Mouse (Mus musculus) limb, embryonic 14.5 days (tissue): ENCODE data around the gene Klhl3. TPM values are rescaled to one million over a fixed set of nuclear protein-coding genes. Genes with fewer than 3 reads are reported as not detected.

ENCODE experiments used
- ATAC-seq: fragments of 200-750 bp; cut with Nextera tagmentation; 2 replicates; pipeline ENCODE4 v1.8.0; 2017; ENCODE audit warnings: low read depth, moderate number of reproducible peaks, moderate TSS enrichment; ENCODE audit not compliant: low FRiP score
- DNase-seq: peaks from one replicate; pipeline ENCODE4 v3.0.0-alpha.2; 2015; ENCODE audit warnings: low spot score
- H3K27ac ChIP-seq: fragments of 300-500 bp; sonication (generic); replicated peaks from 2 replicates; pipeline ENCODE4 v1.5.1; 2014; ENCODE audit warnings: low read depth, mild to moderate bottlenecking, low read length, moderate library complexity, mixed read lengths
- H3K27me3 ChIP-seq: fragments of 300-500 bp; sonication (generic); 2 replicates; pipeline ENCODE4 v1.6.1; 2014; ENCODE audit warnings: low read length, mixed read lengths; ENCODE audit not compliant: control insufficient read depth, insufficient read depth
- H3K36me3 ChIP-seq: fragments of 300-500 bp; sonication (generic); 2 replicates; pipeline ENCODE4 v1.6.1; 2014; ENCODE audit warnings: mild to moderate bottlenecking, low read length, moderate library complexity, mixed read lengths; ENCODE audit not compliant: control insufficient read depth, insufficient read depth
- H3K4me1 ChIP-seq: fragments of 300-500 bp; sonication (generic); 2 replicates; pipeline ENCODE4 v1.6.1; 2014; ENCODE audit warnings: antibody characterized with exemption, low read length, mixed read lengths; ENCODE audit not compliant: control insufficient read depth, insufficient read depth
- H3K4me2 ChIP-seq: fragments of 300-500 bp; sonication (generic); replicated peaks from 2 replicates; pipeline ENCODE4 v1.6.1; 2014; ENCODE audit warnings: low read depth, mild to moderate bottlenecking, low read length, moderate library complexity; ENCODE audit not compliant: severe bottlenecking
- H3K4me3 ChIP-seq: fragments of 300-500 bp; sonication (generic); replicated peaks from 2 replicates; pipeline ENCODE4 v1.5.1; 2014; ENCODE audit warnings: low read length
- H3K9ac ChIP-seq: fragments of 300-500 bp; sonication (generic); 2 replicates; pipeline ENCODE4 v1.6.1; 2014; ENCODE audit warnings: mild to moderate bottlenecking, low read depth, low read length, moderate library complexity; ENCODE audit not compliant: severe bottlenecking
- H3K9me3 ChIP-seq: fragments of 300-500 bp; sonication (generic); 2 replicates; pipeline ENCODE4 v1.6.1; 2016; ENCODE audit warnings: low read length; ENCODE audit not compliant: control insufficient read depth
- POLR2A ChIP-seq: fragments of 200-500 bp; IDR thresholded peaks from 2 replicates; pipeline ENCODE4 v1.8.0; 2012; ENCODE audit warnings: inconsistent platforms, mild to moderate bottlenecking, moderate library complexity, borderline replicate concordance; ENCODE audit not compliant: insufficient read depth, insufficient read length; ENCODE audit errors: extremely low read depth
- WGBS: fragments of 180-500 bp; shearing (Covaris S2); extraction: QIAGEN DNeasy Blood & Tissue Kit; methylation state at CpG from one replicate; pipeline ENCODE4 v1.1.7; 2014; 5-methylcytosine and 5-hydroxymethylcytosine counted together
- polyA plus RNA-seq, 2 experiments: library from polyadenylated mRNA; depleted of rRNA in 1 of 2; stranded (reverse) in 1 of 2; unstranded in 1 of 2; fragments of >200 nt; fragmentation: Nextera tagmentation in 1 of 2; extraction: Ambion mirVana in 1 of 2; gene quantifications; 2 replicates each; pipeline versions ENCODE4 v1.2.1 to v1.2.3; 2012 to 2014

The Klhl3 gene
- polyA plus RNA-seq, 2 experiments: 3.0 to 3.7 TPM

- under 1% methylated on average over 71 of the region's 83 CpGs for WGBS
- Histone ChIP-seq H3K4me2 (peak overlapping the region; percentile 58), H3K27ac (peak overlapping the region; percentile 99), H3K4me1 (peaks cover 13% of the 10 kb centered on the region; the same call in 1 of the 2 replicates), H3K9ac (peak overlapping the region; percentile 98), H3K27me3 (no peaks in the 10 kb centered on the region), H3K4me3 (peak overlapping the region; percentile 98), H3K36me3 (peaks cover 17% of the 10 kb centered on the region), H3K9me3 (no peaks in the 10 kb centered on the region)
- peak; percentile 72; the same call in 1 of the 2 replicates for TF ChIP-seq POLR2A
- DNase-seq (peak; percentile 94), ATAC-seq (peak; percentile 95)
Observed at GRCm38 (mm10) chr13:58128768-58129671, 15.6 kb upstream of the Klhl3 start.

DNA sequence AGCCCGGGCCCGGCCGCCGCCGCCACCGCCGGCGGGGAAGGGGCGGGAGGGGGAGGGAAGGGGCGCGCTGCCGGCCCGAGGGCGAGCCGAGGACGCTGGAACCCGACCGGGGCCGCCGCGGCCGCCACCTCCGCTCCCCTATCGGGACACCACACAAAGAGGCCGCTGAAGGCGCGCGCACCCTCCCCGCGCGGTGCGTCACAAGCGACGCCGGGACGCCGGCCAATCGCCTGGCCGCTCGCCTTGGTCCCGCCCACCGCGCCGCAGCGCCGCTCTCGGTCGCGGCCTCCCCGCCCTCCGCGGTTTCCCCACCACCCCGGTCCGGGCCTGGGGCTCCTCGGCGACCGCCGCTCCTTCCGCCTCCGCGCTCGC lies 15.0 kb upstream of the Klhl3 start, which contains the start of gene Hnrnpa0:
Gene Hnrnpa0, minus strand, starts transcription at position 161 of the 372 bp plus-strand sequence.
- TF ChIP-seq POLR2A: peak; percentile 62; the same call in 1 of the 2 replicates
- peaks cover 17% of the 10 kb centered on the region for H3K36me3 ChIP-seq
- DNase-seq (peak; percentile 95), ATAC-seq (peak; percentile 93)
- no peaks in the 10 kb centered on the region for H3K9me3 ChIP-seq
- H3K4me3 ChIP-seq: peak within 1 kb of the TSS; percentile 98
- peak within 1 kb of the TSS; percentile 99 for H3K27ac ChIP-seq
- H3K9ac ChIP-seq: peak within 1 kb of the TSS; percentile 98
- H3K4me2 ChIP-seq: peak within 1 kb of the TSS; percentile 75
- 0% methylated on average over 8 of the region's 62 CpGs for WGBS
- peaks cover 13% of the 10 kb centered on the region; the same call in 1 of the 2 replicates for H3K4me1 ChIP-seq
- H3K27me3 ChIP-seq: no peaks in the 10 kb centered on the region

DNA sequence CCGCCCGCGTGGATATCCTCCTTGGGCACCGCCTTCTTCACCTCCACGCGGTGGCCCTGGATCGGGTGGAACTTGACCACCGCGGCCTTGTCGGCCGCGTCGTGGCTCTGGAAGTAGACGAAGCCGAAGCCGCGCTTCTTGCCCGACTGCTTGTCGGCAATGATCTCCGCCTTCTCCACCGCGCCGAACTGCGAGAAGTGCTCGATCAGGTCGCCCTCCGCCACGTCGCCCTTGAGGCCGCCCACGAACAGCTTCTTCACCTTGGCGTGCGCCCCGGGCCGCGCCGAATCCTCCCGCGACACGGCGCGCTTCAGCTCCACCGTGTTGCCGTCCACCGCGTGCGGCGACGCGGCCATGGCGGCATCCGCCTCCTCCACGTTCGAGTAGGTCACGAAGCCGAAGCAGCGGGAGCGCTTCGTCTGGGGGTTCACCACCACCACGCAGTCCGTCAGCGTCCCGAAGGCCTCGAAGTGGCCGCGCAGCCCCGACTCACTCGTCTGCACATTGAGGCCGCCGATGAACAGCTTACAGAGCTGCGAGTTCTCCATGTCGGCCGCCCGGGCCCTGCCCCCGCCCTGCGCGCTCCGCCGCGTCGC lies 14.5 kb upstream of the Klhl3 start:
- Histone ChIP-seq H3K4me1 (peaks cover 13% of the 10 kb centered on the region; the same call in 1 of the 2 replicates), H3K9me3 (no peaks in the 10 kb centered on the region), H3K4me3 (peak overlapping the region; percentile 98), H3K9ac (peak overlapping the region; percentile 98), H3K27ac (peak overlapping the region; percentile 99), H3K27me3 (no peaks in the 10 kb centered on the region), H3K36me3 (peaks cover 17% of the 10 kb centered on the region), H3K4me2 (peak overlapping the region; percentile 75)
- TF ChIP-seq POLR2A: no peak; the same call in 1 of the 2 replicates
- no peak for DNase-seq
- WGBS: under 1% methylated on average over 53 of the region's 81 CpGs
- peak; percentile 17 for ATAC-seq

DNA sequence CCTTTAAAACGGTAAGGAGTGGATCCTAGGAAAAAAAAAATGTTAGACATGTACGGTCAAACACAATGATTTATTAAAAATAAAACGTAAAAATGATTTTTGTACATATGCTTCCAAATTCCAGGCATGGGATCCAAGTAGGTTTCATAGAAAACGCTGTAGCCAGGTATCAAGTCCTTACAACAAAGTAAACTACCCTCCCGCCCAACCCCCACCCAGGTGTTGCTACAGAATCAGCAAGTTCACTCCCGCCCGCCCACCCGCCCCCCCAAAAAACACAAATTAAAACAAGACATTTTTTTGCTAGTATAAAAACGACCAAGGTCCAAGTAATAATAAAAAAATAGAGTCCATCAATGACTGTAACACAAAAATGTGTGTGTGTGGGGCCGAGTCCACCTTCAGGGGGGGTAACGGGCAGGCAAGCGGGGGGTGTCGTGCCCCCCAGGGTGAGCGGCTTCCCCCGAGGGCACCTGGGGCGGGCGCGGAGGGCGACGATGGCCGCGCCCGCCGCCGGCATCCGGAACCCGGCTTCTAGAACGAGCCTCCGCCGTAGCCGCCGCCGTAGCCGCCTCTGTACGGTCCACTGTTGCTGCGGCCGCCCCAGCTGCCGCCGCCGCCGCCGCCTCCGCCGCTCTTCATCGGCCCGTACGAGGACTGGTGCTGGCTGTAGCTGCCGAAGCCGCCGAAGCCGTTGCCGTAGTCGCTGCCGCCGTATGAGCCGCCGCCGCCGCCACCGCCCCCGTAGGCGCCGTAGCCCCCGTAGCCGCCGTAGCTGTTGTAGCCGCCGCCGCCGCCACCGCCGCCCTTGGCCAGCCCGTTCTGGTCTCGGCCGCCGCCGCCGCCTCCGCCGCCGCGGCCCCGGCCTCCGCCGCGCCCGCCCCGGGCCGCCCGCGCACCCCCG lies 13.7 kb upstream of the Klhl3 start:
- DNase-seq (no peak), ATAC-seq (no peak)

More for the DNA sequence above, 13.7 kb upstream of the Klhl3 start:
- no peaks in the 10 kb centered on the region for H3K27me3 ChIP-seq
- TF ChIP-seq POLR2A: no peak
- H3K4me2 ChIP-seq: peak overlapping the region; percentile 75
- peak overlapping the region; percentile 99 for H3K27ac ChIP-seq
- peak overlapping the region; percentile 98 for H3K9ac ChIP-seq
- H3K9me3 ChIP-seq: no peaks in the 10 kb centered on the region
- peak overlapping the region; percentile 98 for H3K4me3 ChIP-seq
- peaks cover 13% of the 10 kb centered on the region; the same call in 1 of the 2 replicates for H3K4me1 ChIP-seq
- WGBS: under 1% methylated on average over 43 of the region's 92 CpGs
- peaks cover 17% of the 10 kb centered on the region for H3K36me3 ChIP-seq
